Mouse (Mus musculus): Measurements from ENCODE around the gene Tmem101. TPM values are rescaled to one million over a fixed set of nuclear protein-coding genes. Genes with fewer than 3 reads are reported as not detected.

The Tmem101 gene
- 10 to 100 TPM; 24.0 to 44.0 TPM for polyA plus RNA-seq (2012; fragmentation: generic; extraction: Trizol)

GRCm38 (mm10) chr11:102156039-102156785, at the start of gene Tmem101:
TSS of gene Tmem101 (minus strand) at chr11:102156404.

GRCm38 (mm10) chr11:102189461-102190436, 33.5 kb upstream of the Tmem101 start, which contains the start of gene G6pc3:
TSS of gene G6pc3 (plus strand) at chr11:102189620.

GRCm38 (mm10) chr11:102184646-102185495, 28.7 kb upstream of the Tmem101 start, which contains the start of gene Lsm12:
TSS of gene Lsm12 (minus strand) at chr11:102185296.

GRCm38 (mm10) chr11:102145471-102146001, 10.7 kb downstream of the Tmem101 start, which contains the start of gene Nags:
TSS of gene Nags (plus strand) at chr11:102145513.

GRCm38 (mm10) chr11:102107732-102108131, 48.5 kb downstream of the Tmem101 start, which contains the start of gene Pyy:
TSS of gene Pyy (minus strand) at chr11:102107832.

Other genes starting within 250 kb of the Tmem101 start
- gene Sost, start 189.4 kb downstream of the Tmem101 start, polyA plus RNA-seq (2012; fragmentation: generic; extraction: Trizol): not detected
- gene Cfap97d1, start 172.1 kb downstream of the Tmem101 start, polyA plus RNA-seq (2012; fragmentation: generic; extraction: Trizol): not detected
- 10 to 100 TPM in 1 of 2 experiments, 1 to 10 TPM in 1; 6.4 to 11.8 TPM for gene Dusp3, start 169.4 kb downstream of the Tmem101 start, polyA plus RNA-seq (2012; fragmentation: generic; extraction: Trizol)
- gene Mpp3, start 127.9 kb downstream of the Tmem101 start, polyA plus RNA-seq (2012; fragmentation: generic; extraction: Trizol): under 1 TPM; 0.02 to 0.05 TPM
- gene Cd300lg, start 114.9 kb downstream of the Tmem101 start, polyA plus RNA-seq (2012; fragmentation: generic; extraction: Trizol): under 1 TPM in 1 of 2 experiments, not detected in 1; 0.02 TPM
- gene Mpp2, start 67.9 kb downstream of the Tmem101 start, polyA plus RNA-seq (2012; fragmentation: generic; extraction: Trizol): 10 to 100 TPM in 1 of 2 experiments, 1 to 10 TPM in 1; 3.8 to 15.4 TPM
- not detected for gene Ppy, start 55.1 kb downstream of the Tmem101 start, polyA plus RNA-seq (2012; fragmentation: generic; extraction: Trizol)
- not detected for gene Pyy, start 48.6 kb downstream of the Tmem101 start, polyA plus RNA-seq (2012; fragmentation: generic; extraction: Trizol)
- not detected for gene Nags, start 10.9 kb downstream of the Tmem101 start, polyA plus RNA-seq (2012; fragmentation: generic; extraction: Trizol)
- gene Lsm12, start 28.9 kb upstream of the Tmem101 start, polyA plus RNA-seq (2012; fragmentation: generic; extraction: Trizol): 10 to 100 TPM; 17.9 to 37.4 TPM
- 100 to 1,000 TPM in 1 of 2 experiments, 10 to 100 TPM in 1; 80.3 to 103 TPM for gene G6pc3, start 33.2 kb upstream of the Tmem101 start, polyA plus RNA-seq (2012; fragmentation: generic; extraction: Trizol)
- 100 to 1,000 TPM; 104 to 125 TPM for gene Hdac5, start 73.8 kb upstream of the Tmem101 start, polyA plus RNA-seq (2012; fragmentation: generic; extraction: Trizol)
- gene BC030867, start 92.5 kb upstream of the Tmem101 start, polyA plus RNA-seq (2012; fragmentation: generic; extraction: Trizol): 10 to 100 TPM in 1 of 2 experiments, 1 to 10 TPM in 1; 9.6 to 23.1 TPM
- under 1 TPM in 1 of 2 experiments, not detected in 1; 0.02 TPM for gene Asb16, start 112.3 kb upstream of the Tmem101 start, polyA plus RNA-seq (2012; fragmentation: generic; extraction: Trizol)
- 10 to 100 TPM; 21.1 to 73.1 TPM for gene Tmub2, start 128.5 kb upstream of the Tmem101 start, polyA plus RNA-seq (2012; fragmentation: generic; extraction: Trizol)
- gene Atxn7l3, start 140.2 kb upstream of the Tmem101 start, polyA plus RNA-seq (2012; fragmentation: generic; extraction: Trizol): 10 to 100 TPM; 20.5 to 42.9 TPM
- 10 to 100 TPM; 31.9 to 89.4 TPM for gene Ubtf, start 163.3 kb upstream of the Tmem101 start, polyA plus RNA-seq (2012; fragmentation: generic; extraction: Trizol)
- not detected for gene Slc4a1, start 209.8 kb upstream of the Tmem101 start, polyA plus RNA-seq (2012; fragmentation: generic; extraction: Trizol)
- gene Rundc3a, start 237.0 kb upstream of the Tmem101 start, polyA plus RNA-seq (2012; fragmentation: generic; extraction: Trizol): 1 to 10 TPM; 4.3 to 7.9 TPM

All from C3H10T1/2 (cell line).